ENCODE assay signal across 8 mouse cellular contexts in the genomic region with DNA sequence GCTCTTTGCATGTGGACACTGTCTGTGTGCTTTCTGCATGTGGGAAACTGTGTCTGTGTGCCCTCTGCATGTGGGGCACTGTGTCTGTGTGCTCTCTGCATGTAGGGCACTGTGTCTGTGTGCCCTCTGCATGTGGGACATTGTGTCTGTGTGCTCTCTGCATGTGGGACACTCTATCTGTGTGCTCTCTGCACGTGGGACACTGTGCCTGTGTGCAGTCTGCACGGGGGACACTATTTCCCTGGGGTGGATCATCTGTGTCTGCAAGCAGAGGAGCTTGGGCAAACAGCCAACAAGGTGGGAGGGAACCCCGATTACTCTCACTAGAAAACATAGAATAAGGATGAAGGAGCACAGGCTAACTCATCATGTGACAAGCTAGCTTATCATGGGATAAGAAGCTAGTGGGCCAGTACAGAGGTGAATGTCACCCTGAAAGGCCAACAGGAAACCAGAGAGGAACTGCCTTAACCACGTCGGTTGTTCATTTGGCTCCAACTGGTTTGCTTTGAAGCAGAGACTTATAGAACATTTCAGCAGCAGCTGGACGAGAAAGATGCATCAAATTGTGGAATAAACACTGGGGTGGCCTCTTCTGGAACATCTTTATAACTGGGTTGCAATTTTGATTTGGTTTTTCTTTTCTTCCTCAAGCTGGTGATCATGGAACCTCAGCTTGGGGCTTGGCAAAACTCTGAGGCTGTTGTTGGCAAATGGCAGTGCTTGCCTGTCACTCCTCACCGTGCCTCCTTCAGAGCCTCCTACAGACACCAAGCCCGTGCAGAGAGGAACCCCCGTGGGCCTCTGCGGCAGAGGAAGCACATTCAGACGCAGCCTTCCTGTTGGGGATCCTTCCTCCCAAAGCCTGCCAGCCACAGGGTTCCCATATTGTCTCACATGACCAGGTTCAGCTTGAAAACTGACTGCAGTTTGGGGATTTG. TPM values are rescaled to one million over a fixed set of nuclear protein-coding genes. Genes with fewer than 3 reads are reported as not detected.
DNase-seq lines count a peak whose midpoint lies in the region; ATAC-seq and TF ChIP-seq lines count a peak whose summit lies in the region.

No protein-coding gene starts in this region.

- WGBS in lung, embryonic 15.5 days, result 24% methylated on average over 11 of the region's 11 CpGs
- WGBS in embryonic facial prominence, embryonic 10.5 days, result 48% methylated on average over 11 of the region's 11 CpGs
- WGBS in hindbrain, embryonic 14.5 days, result 38% methylated on average over 11 of the region's 11 CpGs
- WGBS in liver, embryonic 16.5 days (ENCODE audit: insufficient replicate concordance), result 6% methylated on average over 11 of the region's 11 CpGs
- WGBS in stomach, embryonic 15.5 days, result 31% methylated on average over 11 of the region's 11 CpGs
- 33% methylated on average over 11 of the region's 11 CpGs for WGBS in intestine, postnatal 0 days

- no peaks in the 10 kb centered on the region for H3K36me3 ChIP-seq in lung, embryonic 15.5 days
- H3K36me3 ChIP-seq in embryonic facial prominence, embryonic 10.5 days (replicated peaks), result no peaks in the 10 kb centered on the region
- no peaks in the 10 kb centered on the region for H3K36me3 ChIP-seq in hindbrain, embryonic 14.5 days (replicated peaks; ENCODE audit: control insufficient read depth, insufficient read depth)
- H3K36me3 ChIP-seq in liver, embryonic 16.5 days (ENCODE audit: control insufficient read depth, insufficient read depth), result no peaks in the 10 kb centered on the region
- H3K36me3 ChIP-seq in stomach, embryonic 15.5 days, result no peaks in the 10 kb centered on the region
- no peaks in the 10 kb centered on the region for H3K36me3 ChIP-seq in intestine, postnatal 0 days (ENCODE audit: control insufficient read depth, insufficient read depth)

- H3K27me3 ChIP-seq in lung, embryonic 15.5 days, result no peaks in the 10 kb centered on the region
- no peaks in the 10 kb centered on the region for H3K27me3 ChIP-seq in embryonic facial prominence, embryonic 10.5 days (replicated peaks; ENCODE audit: low read depth, poor library complexity, severe bottlenecking)
- no peaks in the 10 kb centered on the region for H3K27me3 ChIP-seq in hindbrain, embryonic 14.5 days (ENCODE audit: control insufficient read depth, insufficient read depth, low read length)
- no peaks in the 10 kb centered on the region for H3K27me3 ChIP-seq in liver, embryonic 16.5 days (ENCODE audit: control insufficient read depth, insufficient read depth, low read depth, low read length)
- no peaks in the 10 kb centered on the region for H3K27me3 ChIP-seq in stomach, embryonic 15.5 days (replicated peaks)
- H3K27me3 ChIP-seq in intestine, postnatal 0 days (replicated peaks; ENCODE audit: control insufficient read depth, insufficient read depth, low read length), result no peaks in the 10 kb centered on the region

- H3K27ac ChIP-seq in lung, embryonic 15.5 days, result peak overlapping the region; percentile 11; the same call in 1 of the 2 replicates
- H3K27ac ChIP-seq in embryonic facial prominence, embryonic 10.5 days (replicated peaks), result peak overlapping the region; percentile 61
- H3K27ac ChIP-seq in hindbrain, embryonic 14.5 days, result peak overlapping the region; percentile 34; the same call in 1 of the 2 replicates
- peak overlapping the region; percentile 66 for H3K27ac ChIP-seq in liver, embryonic 16.5 days (ENCODE audit: low read length)
- peak overlapping the region; percentile 31; the same call in 1 of the 2 replicates for H3K27ac ChIP-seq in stomach, embryonic 15.5 days
- H3K27ac ChIP-seq in intestine, postnatal 0 days (ENCODE audit: low read depth, low read length), result no peak overlapping the region

- TF ChIP-seq CTCF in intestine, postnatal 0 days (IDR thresholded peaks at IDR 0.05; ENCODE audit: low read depth), result no peak

- peaks cover 12% of the 10 kb centered on the region; the same call in 1 of the 2 replicates for H3K4me1 ChIP-seq in lung, embryonic 15.5 days
- peaks cover 16% of the 10 kb centered on the region for H3K4me1 ChIP-seq in embryonic facial prominence, embryonic 10.5 days
- no peaks in the 10 kb centered on the region for H3K4me1 ChIP-seq in hindbrain, embryonic 14.5 days (replicated peaks; ENCODE audit: control insufficient read depth, insufficient read depth, low read length)
- no peaks in the 10 kb centered on the region; the same call in 1 of the 2 replicates for H3K4me1 ChIP-seq in liver, embryonic 16.5 days (ENCODE audit: control insufficient read depth, low read depth, low read length)
- H3K4me1 ChIP-seq in stomach, embryonic 15.5 days, result 0 out of 2 replicates have a peak, but pooled peaks cover 2% of the 10 kb centered on the region
- peaks cover 5% of the 10 kb centered on the region; the same call in 1 of the 2 replicates for H3K4me1 ChIP-seq in intestine, postnatal 0 days (replicated peaks; ENCODE audit: control insufficient read depth, insufficient read depth, low read length)

- H3K4me2 ChIP-seq in lung, embryonic 15.5 days, result 0 out of 2 replicates have a peak overlapping the region, but pooled peaks have one; percentile 4
- no peak overlapping the region for H3K4me2 ChIP-seq in hindbrain, embryonic 14.5 days (replicated peaks)
- no peak overlapping the region for H3K4me2 ChIP-seq in liver, embryonic 16.5 days (ENCODE audit: low read depth, low read length)
- no peak overlapping the region for H3K4me2 ChIP-seq in stomach, embryonic 15.5 days
- no peak overlapping the region for H3K4me2 ChIP-seq in intestine, postnatal 0 days (replicated peaks; ENCODE audit: low read depth)

- H3K9me3 ChIP-seq in lung, embryonic 15.5 days, result no peaks in the 10 kb centered on the region
- H3K9me3 ChIP-seq in embryonic facial prominence, embryonic 10.5 days, result no peaks in the 10 kb centered on the region
- no peaks in the 10 kb centered on the region for H3K9me3 ChIP-seq in hindbrain, embryonic 14.5 days (ENCODE audit: control insufficient read depth, low read length)
- no peaks in the 10 kb centered on the region for H3K9me3 ChIP-seq in liver, embryonic 16.5 days (replicated peaks; ENCODE audit: control insufficient read depth, low read length)
- no peaks in the 10 kb centered on the region for H3K9me3 ChIP-seq in stomach, embryonic 15.5 days
- no peaks in the 10 kb centered on the region for H3K9me3 ChIP-seq in intestine, postnatal 0 days (ENCODE audit: control insufficient read depth)

- H3K9ac ChIP-seq in lung, embryonic 15.5 days, result no peak overlapping the region
- H3K9ac ChIP-seq in hindbrain, embryonic 14.5 days, result no peak overlapping the region
- no peak overlapping the region for H3K9ac ChIP-seq in liver, embryonic 16.5 days (ENCODE audit: low read depth, low read length)
- no peak overlapping the region for H3K9ac ChIP-seq in stomach, embryonic 15.5 days
- no peak overlapping the region for H3K9ac ChIP-seq in intestine, postnatal 0 days (ENCODE audit: low read depth, low read length)

- DNase-seq in lung, postnatal 14 days, result no peak
- DNase-seq in embryonic facial prominence, embryonic 10.5 days (ENCODE audit: low spot score), result no peak
- no peak for DNase-seq in hindbrain, embryonic 14.5 days (ENCODE audit: low spot score)
- no peak for DNase-seq in layer of hippocampus, adult 9-10 months (ENCODE audit: low spot score)

- H3K4me3 ChIP-seq in lung, embryonic 15.5 days, result no peak overlapping the region
- H3K4me3 ChIP-seq in embryonic facial prominence, embryonic 10.5 days, result no peak overlapping the region
- H3K4me3 ChIP-seq in hindbrain, embryonic 14.5 days (replicated peaks; ENCODE audit: low read length), result no peak overlapping the region
- H3K4me3 ChIP-seq in liver, embryonic 16.5 days (ENCODE audit: low read depth, low read length), result no peak overlapping the region
- H3K4me3 ChIP-seq in stomach, embryonic 15.5 days (replicated peaks), result no peak overlapping the region
- H3K4me3 ChIP-seq in intestine, postnatal 0 days (ENCODE audit: low read depth, low read length), result no peak overlapping the region

- ATAC-seq in lung, embryonic 15.5 days (ENCODE audit: borderline replicate concordance, extremely low read depth, low FRiP score, low TSS enrichment), result peak; percentile 70; the same call in 1 of the 2 replicates
- no peak for ATAC-seq in hindbrain, embryonic 14.5 days (ENCODE audit: low FRiP score)
- peak; percentile 45; the same call in 1 of the 2 replicates for ATAC-seq in liver, embryonic 16.5 days (ENCODE audit: low read depth)
- ATAC-seq in stomach, embryonic 15.5 days (ENCODE audit: insufficient read depth, low FRiP score, low read depth), result no peak
- ATAC-seq in intestine, postnatal 0 days, result no peak

RNA-seq across cellular contexts. Expression of a gene that starts 20.9 kb away (rescaled TPM):
- 21.5 and 22.1 TPM in 2 replicates for polyA plus RNA-seq in lung, embryonic 15.5 days (2015; fragmentation: Nextera tagmentation; extraction: Ambion mirVana)
- 6.8 and 7.9 TPM in 2 replicates for polyA plus RNA-seq in embryonic facial prominence, embryonic 10.5 days (2016; fragmentation: Nextera tagmentation; extraction: Ambion mirVana)
- polyA plus RNA-seq in hindbrain, embryonic 14.5 days (2014; fragmentation: Nextera tagmentation; extraction: Ambion mirVana), result 15.2 and 16.2 TPM in 2 replicates
- polyA plus RNA-seq in liver, embryonic 16.5 days (2015; fragmentation: Nextera tagmentation; extraction: Ambion mirVana), result 8.8 and 9.5 TPM in 2 replicates
- 17.1 and 18.1 TPM in 2 replicates for polyA plus RNA-seq in stomach, embryonic 15.5 days (2015; fragmentation: Nextera tagmentation; extraction: Ambion mirVana)
- polyA plus RNA-seq in intestine, postnatal 0 days (2015; fragmentation: Nextera tagmentation; extraction: Ambion mirVana), result 8.9 and 9.0 TPM in 2 replicates

Comparison
In these comparisons a context has a peak if more than half of its experiments do, and no peak if none do; other contexts are left out.
1. ATAC-seq: peak in lung, embryonic 15.5 days (single experiment) and liver, embryonic 16.5 days (single experiment); none in hindbrain, embryonic 14.5 days (single experiment), stomach, embryonic 15.5 days (single experiment) and intestine, postnatal 0 days (single experiment).